Mouse (Mus musculus): ENCODE measurements around the gene Relb. TPM values are rescaled to one million over a fixed set of nuclear protein-coding genes. Genes with fewer than 3 reads are reported as not detected.
"Not testable (repeated sequence)": the region's sequence is repeated elsewhere in the genome, so short reads cannot be mapped to it uniquely, and the experiment has no call there.

The Relb gene
- total RNA-seq, 1 experiment = 13.9 TPM

- TF ChIP-seq ZC3H11A (IDR thresholded peaks at IDR 0.05; ENCODE audit: borderline replicate concordance, low read depth, low read length) (no peak), ZNF384 (IDR thresholded peaks at IDR 0.05; ENCODE audit: low read depth, low read length) (no peak), HCFC1 (IDR thresholded peaks at IDR 0.05; ENCODE audit: borderline replicate concordance, insufficient read depth, low read length) (no peak), MAFK (IDR thresholded peaks at IDR 0.05; ENCODE audit: insufficient read depth, low read depth, low read length) (no peak), CHD2 (IDR thresholded peaks at IDR 0.05; ENCODE audit: low read depth, low read length) (no peak)
- H3K9ac ChIP-seq (ENCODE audit: insufficient read depth, low read depth, low read length, poor library complexity, severe bottlenecking) = no peak overlapping the region
- peaks cover 15% of the 10 kb centered on the region; the same call in 1 of the 2 replicates for H3K36me3 ChIP-seq (ENCODE audit: control insufficient read depth, insufficient read depth, low read length, poor library complexity, severe bottlenecking)
- H3K4me3 ChIP-seq (ENCODE audit: insufficient read depth in 1 of 2, low read depth in 1 of 2, low read length in 2 of 2, poor library complexity in 1 of 2, severe bottlenecking in 1 of 2) = no peak overlapping the region
- H3K9me3 ChIP-seq (ENCODE audit: control insufficient read depth, insufficient read depth, low read depth, low read length) = no peaks in the 10 kb centered on the region
- H3K27ac ChIP-seq (ENCODE audit: insufficient read depth, low read depth, low read length, poor library complexity, severe bottlenecking) = no peak overlapping the region
- DNase-seq (ENCODE audit: low read depth, low spot score) = no peak
- in situ Hi-C loops (cut with MboI; ENCODE audit: low sequenced_read_pairs in 2 of 2, unreplicated experiment in 2 of 2) = no loop called here
- H3K4me1 ChIP-seq (ENCODE audit: control insufficient read depth in 2 of 2, insufficient read depth in 2 of 2, low read length in 2 of 2, poor library complexity in 1 of 2) = peaks cover 0 to 3% of the 10 kb centered on the region in 2 experiments; a peak in 2 of 4 replicates
Measured at GRCm38 (mm10) chr7:19610969-19611368, 18.3 kb downstream of the Relb start.

- Histone ChIP-seq H3K27ac (ENCODE audit: insufficient read depth, low read depth, low read length, poor library complexity, severe bottlenecking) (peak overlapping the region; percentile 32), H3K4me1 (ENCODE audit: control insufficient read depth in 2 of 2, insufficient read depth in 2 of 2, low read length in 2 of 2, poor library complexity in 1 of 2) (peaks cover 0 to 3% of the 10 kb centered on the region in 2 experiments; a peak in 2 of 4 replicates), H3K9ac (ENCODE audit: insufficient read depth, low read depth, low read length, poor library complexity, severe bottlenecking) (peak overlapping the region; percentile 17; the same call in 1 of the 2 replicates), H3K4me3 (ENCODE audit: insufficient read depth in 1 of 2, low read depth in 1 of 2, low read length in 2 of 2, poor library complexity in 1 of 2, severe bottlenecking in 1 of 2) (no peak overlapping the region; a peak in 1 of 4 replicates), H3K36me3 (ENCODE audit: control insufficient read depth, insufficient read depth, low read length, poor library complexity, severe bottlenecking) (peaks cover 7% of the 10 kb centered on the region; the same call in 1 of the 2 replicates), H3K9me3 (ENCODE audit: control insufficient read depth, insufficient read depth, low read depth, low read length) (no peaks in the 10 kb centered on the region)
- DNase-seq (ENCODE audit: low read depth, low spot score) = no peak
- in situ Hi-C loops (cut with MboI; ENCODE audit: low sequenced_read_pairs in 2 of 2, unreplicated experiment in 2 of 2) = no loop called here
- TF ChIP-seq ZNF384 (IDR thresholded peaks at IDR 0.05; ENCODE audit: low read depth, low read length) = 0 out of 2 replicates have a peak, but pooled peaks have one; percentile 10
- TF ChIP-seq CHD2 (IDR thresholded peaks at IDR 0.05; ENCODE audit: low read depth, low read length) = 0 out of 2 replicates have a peak, but pooled peaks have one; percentile 19
- TF ChIP-seq MAFK (IDR thresholded peaks at IDR 0.05; ENCODE audit: insufficient read depth, low read depth, low read length) = no peak
- no peak for TF ChIP-seq ZC3H11A (IDR thresholded peaks at IDR 0.05; ENCODE audit: borderline replicate concordance, low read depth, low read length)
- TF ChIP-seq HCFC1 (IDR thresholded peaks at IDR 0.05; ENCODE audit: borderline replicate concordance, insufficient read depth, low read length) = no peak
Measured at GRCm38 (mm10) chr7:19609641-19610332, 19.5 kb downstream of the Relb start.

GRCm38 (mm10) chr7:19607291-19607690, 21.9 kb downstream of the Relb start:
- no peak overlapping the region for H3K9ac ChIP-seq (ENCODE audit: insufficient read depth, low read depth, low read length, poor library complexity, severe bottlenecking)
- H3K36me3 ChIP-seq (ENCODE audit: control insufficient read depth, insufficient read depth, low read length, poor library complexity, severe bottlenecking) = peaks cover 4% of the 10 kb centered on the region
- no peaks in the 10 kb centered on the region for H3K9me3 ChIP-seq (ENCODE audit: control insufficient read depth, insufficient read depth, low read depth, low read length)
- H3K27ac ChIP-seq (ENCODE audit: insufficient read depth, low read depth, low read length, poor library complexity, severe bottlenecking) = no peak overlapping the region
- DNase-seq (ENCODE audit: low read depth, low spot score) = no peak
- H3K4me3 ChIP-seq (ENCODE audit: insufficient read depth in 1 of 2, low read depth in 1 of 2, low read length in 2 of 2, poor library complexity in 1 of 2, severe bottlenecking in 1 of 2) = no peak overlapping the region
- peaks cover 3 to 10% of the 10 kb centered on the region in 2 experiments; a peak in 3 of 4 replicates for H3K4me1 ChIP-seq (ENCODE audit: control insufficient read depth in 2 of 2, insufficient read depth in 2 of 2, low read length in 2 of 2, poor library complexity in 1 of 2)
- in situ Hi-C loops (cut with MboI; ENCODE audit: low sequenced_read_pairs in 2 of 2, unreplicated experiment in 2 of 2) = no loop called here
- TF ChIP-seq CHD2 (IDR thresholded peaks at IDR 0.05; ENCODE audit: low read depth, low read length) (no peak), HCFC1 (IDR thresholded peaks at IDR 0.05; ENCODE audit: borderline replicate concordance, insufficient read depth, low read length) (no peak), ZNF384 (IDR thresholded peaks at IDR 0.05; ENCODE audit: low read depth, low read length) (no peak), MAFK (IDR thresholded peaks at IDR 0.05; ENCODE audit: insufficient read depth, low read depth, low read length) (no peak), ZC3H11A (IDR thresholded peaks at IDR 0.05; ENCODE audit: borderline replicate concordance, low read depth, low read length) (no peak)

GRCm38 (mm10) chr7:19604606-19605214, 24.5 kb downstream of the Relb start:
- H3K36me3 ChIP-seq (ENCODE audit: control insufficient read depth, insufficient read depth, low read length, poor library complexity, severe bottlenecking); H3K9me3 ChIP-seq (ENCODE audit: control insufficient read depth, insufficient read depth, low read depth, low read length); H3K9ac ChIP-seq (ENCODE audit: insufficient read depth, low read depth, low read length, poor library complexity, severe bottlenecking); in situ Hi-C loops (cut with MboI; ENCODE audit: low sequenced_read_pairs in 2 of 2, unreplicated experiment in 2 of 2); H3K27ac ChIP-seq (ENCODE audit: insufficient read depth, low read depth, low read length, poor library complexity, severe bottlenecking); DNase-seq (ENCODE audit: low read depth, low spot score): not testable (repeated sequence)
- H3K4me3 ChIP-seq (ENCODE audit: insufficient read depth in 1 of 2, low read depth in 1 of 2, low read length in 2 of 2, poor library complexity in 1 of 2, severe bottlenecking in 1 of 2) = peak overlapping the region in 1 of 2 experiments; percentile 89; a peak in 2 of 4 replicates
- peaks cover 3 to 16% of the 10 kb centered on the region in 2 experiments; a peak in 3 of 4 replicates for H3K4me1 ChIP-seq (ENCODE audit: control insufficient read depth in 2 of 2, insufficient read depth in 2 of 2, low read length in 2 of 2, poor library complexity in 1 of 2)
